Mouse (Mus musculus) neural tube, embryonic 14.5 days (tissue): ENCODE data around the gene Ncapd3. TPM values are rescaled to one million over a fixed set of nuclear protein-coding genes. Genes with fewer than 3 reads are reported as not detected.
A peak's percentile ranks its signal among the peaks of the same experiment; 100 is the strongest.

ENCODE experiments used
- ATAC-seq: fragments of 200-750 bp; cut with Nextera tagmentation; 2 replicates; pipeline ENCODE4 v1.8.0; 2017; ENCODE audit warnings: low read depth, mild to moderate bottlenecking, moderate TSS enrichment, moderate library complexity
- H3K27ac ChIP-seq: fragments of 300-500 bp; sonication (generic); 2 replicates; pipeline ENCODE4 v1.5.1; 2014; ENCODE audit warnings: low read depth, mild to moderate bottlenecking, control low read depth, low read length, moderate library complexity, mixed read lengths
- H3K27me3 ChIP-seq: fragments of 300-500 bp; sonication (generic); 2 replicates; pipeline ENCODE4 v1.6.1; 2014; ENCODE audit warnings: low read length; ENCODE audit not compliant: control insufficient read depth, insufficient read depth
- H3K36me3 ChIP-seq: fragments of 300-500 bp; sonication (generic); 2 replicates; pipeline ENCODE4 v1.6.1; 2014; ENCODE audit warnings: low read length, mixed read lengths; ENCODE audit not compliant: control insufficient read depth, insufficient read depth
- H3K4me1 ChIP-seq: fragments of 300-500 bp; sonication (generic); 2 replicates; pipeline ENCODE4 v1.6.1; 2014; ENCODE audit warnings: low read length; ENCODE audit not compliant: control insufficient read depth, insufficient read depth
- H3K4me2 ChIP-seq: fragments of 300-500 bp; sonication (generic); 2 replicates; pipeline ENCODE4 v1.6.1; 2014; ENCODE audit warnings: mild to moderate bottlenecking, low read depth, low read length, control low read depth
- H3K4me3 ChIP-seq: fragments of 300-500 bp; sonication (generic); 2 replicates; pipeline ENCODE4 v1.5.1; 2014; ENCODE audit warnings: low read depth, low read length, control low read depth, mixed read lengths
- H3K9ac ChIP-seq: fragments of 300-500 bp; sonication (generic); replicated peaks from 2 replicates; pipeline ENCODE4 v1.6.1; 2014; ENCODE audit warnings: low read depth, mild to moderate bottlenecking, control low read depth, low read length, mixed read lengths
- H3K9me3 ChIP-seq: fragments of 300-500 bp; sonication (generic); 2 replicates; pipeline ENCODE4 v1.6.1; 2016; ENCODE audit warnings: low read length; ENCODE audit not compliant: control insufficient read depth
- WGBS: fragments of 180-500 bp; shearing (Covaris S2); extraction: QIAGEN DNeasy Blood & Tissue Kit; methylation state at CpG from one replicate; pipeline ENCODE4 v1.1.7; 2014; 5-methylcytosine and 5-hydroxymethylcytosine counted together
- polyA plus RNA-seq: library from polyadenylated mRNA; unstranded; fragments of >200 nt; fragmentation: Nextera tagmentation; extraction: Ambion mirVana; gene quantifications from 2 replicates; pipeline ENCODE4 v1.2.1, GENCODE M21; 2014

Gene Ncapd3
- polyA plus RNA-seq, 1 experiment from 2014 or later = 16.7 TPM

- no peaks in the 10 kb centered on the region for H3K9me3 ChIP-seq
- H3K4me3 ChIP-seq = no peak overlapping the region
- H3K36me3 ChIP-seq = peaks cover 42% of the 10 kb centered on the region
- H3K9ac ChIP-seq = no peak overlapping the region
- ATAC-seq = no peak
- no peaks in the 10 kb centered on the region for H3K4me1 ChIP-seq
- no peaks in the 10 kb centered on the region for H3K27me3 ChIP-seq
- H3K4me2 ChIP-seq = no peak overlapping the region
- WGBS = 96% methylated on average over 6 of the region's 6 CpGs
- no peak overlapping the region for H3K27ac ChIP-seq
Measured at GRCm38 (mm10) chr9:27101466-27101865, 71.5 kb downstream of the Ncapd3 start.

- H3K9ac ChIP-seq = no peak overlapping the region
- WGBS = 37% methylated on average over 1 of the region's 1 CpGs
Measured at GRCm38 (mm10) chr9:27106081-27106480, 76.1 kb downstream of the Ncapd3 start.

GRCm38 (mm10) chr9:27108451-27108850 lies 78.5 kb downstream of the Ncapd3 start:
- no peaks in the 10 kb centered on the region for H3K9me3 ChIP-seq
- no peak overlapping the region for H3K27ac ChIP-seq
- H3K36me3 ChIP-seq = no peaks in the 10 kb centered on the region; the same call in 1 of the 2 replicates
- no peak overlapping the region for H3K4me2 ChIP-seq
- no peak overlapping the region for H3K4me3 ChIP-seq
- H3K9ac ChIP-seq = no peak overlapping the region
- 87% methylated on average over 4 of the region's 4 CpGs for WGBS
- peaks cover 10% of the 10 kb centered on the region for H3K4me1 ChIP-seq
- no peaks in the 10 kb centered on the region for H3K27me3 ChIP-seq
- ATAC-seq = no peak

More at GRCm38 (mm10) chr9:27106081-27106480, 76.1 kb downstream of the Ncapd3 start:
- H3K27ac ChIP-seq = no peak overlapping the region
- H3K4me3 ChIP-seq = no peak overlapping the region
- H3K36me3 ChIP-seq = peaks cover 20% of the 10 kb centered on the region
- ATAC-seq = peak; percentile 35; the same call in 1 of the 2 replicates
- H3K4me1 ChIP-seq = peaks cover 8% of the 10 kb centered on the region
- no peak overlapping the region for H3K4me2 ChIP-seq
- H3K27me3 ChIP-seq = no peaks in the 10 kb centered on the region
- no peaks in the 10 kb centered on the region for H3K9me3 ChIP-seq

GRCm38 (mm10) chr9:27109533-27110514 lies 79.8 kb downstream of the Ncapd3 start:
- Histone ChIP-seq H3K9ac (no peak overlapping the region), H3K27me3 (no peaks in the 10 kb centered on the region), H3K9me3 (no peaks in the 10 kb centered on the region), H3K4me1 (peaks cover 10% of the 10 kb centered on the region), H3K36me3 (no peaks in the 10 kb centered on the region; the same call in 1 of the 2 replicates), H3K27ac (no peak overlapping the region), H3K4me2 (no peak overlapping the region), H3K4me3 (no peak overlapping the region)
- ATAC-seq = no peak
- 68% methylated on average over 22 of the region's 22 CpGs for WGBS

- H3K27ac ChIP-seq = no peak overlapping the region
Measured at GRCm38 (mm10) chr9:27110681-27111080, 80.7 kb downstream of the Ncapd3 start.

GRCm38 (mm10) chr9:27111756-27112155 lies 81.8 kb downstream of the Ncapd3 start:
- no peak overlapping the region for H3K9ac ChIP-seq
- no peak for ATAC-seq
- 90% methylated on average over 3 of the region's 3 CpGs for WGBS
- H3K27me3 ChIP-seq = no peaks in the 10 kb centered on the region
- no peak overlapping the region for H3K27ac ChIP-seq
- H3K4me1 ChIP-seq = peaks cover 10% of the 10 kb centered on the region
- H3K36me3 ChIP-seq = no peaks in the 10 kb centered on the region
- no peaks in the 10 kb centered on the region for H3K9me3 ChIP-seq
- H3K4me3 ChIP-seq = no peak overlapping the region
- no peak overlapping the region for H3K4me2 ChIP-seq

More at GRCm38 (mm10) chr9:27110681-27111080, 80.7 kb downstream of the Ncapd3 start:
- no peaks in the 10 kb centered on the region for H3K27me3 ChIP-seq
- no peaks in the 10 kb centered on the region for H3K36me3 ChIP-seq
- no peak for ATAC-seq
- no peaks in the 10 kb centered on the region for H3K9me3 ChIP-seq
- H3K4me2 ChIP-seq = no peak overlapping the region
- H3K4me1 ChIP-seq = peaks cover 10% of the 10 kb centered on the region
- no peak overlapping the region for H3K4me3 ChIP-seq
- 55% methylated on average over 5 of the region's 5 CpGs for WGBS
- no peak overlapping the region for H3K9ac ChIP-seq

GRCm38 (mm10) chr9:27121254-27121653 lies 91.3 kb downstream of the Ncapd3 start:
- Histone ChIP-seq H3K9ac (no peak overlapping the region), H3K36me3 (no peaks in the 10 kb centered on the region), H3K4me1 (peaks cover 14% of the 10 kb centered on the region; the same call in 1 of the 2 replicates), H3K9me3 (no peaks in the 10 kb centered on the region), H3K27me3 (no peaks in the 10 kb centered on the region), H3K27ac (no peak overlapping the region), H3K4me3 (no peak overlapping the region), H3K4me2 (no peak overlapping the region)
- WGBS = 83% methylated on average over 9 of the region's 9 CpGs
- no peak for ATAC-seq

- no peak overlapping the region for H3K4me3 ChIP-seq
- no peak overlapping the region for H3K4me2 ChIP-seq
- no peaks in the 10 kb centered on the region for H3K36me3 ChIP-seq
- H3K9ac ChIP-seq = no peak overlapping the region
- no peaks in the 10 kb centered on the region for H3K9me3 ChIP-seq
- WGBS = 91% methylated on average over 4 of the region's 4 CpGs
- no peak for ATAC-seq
- H3K4me1 ChIP-seq = peaks cover 14% of the 10 kb centered on the region; the same call in 1 of the 2 replicates
- H3K27me3 ChIP-seq = no peaks in the 10 kb centered on the region
- no peak overlapping the region for H3K27ac ChIP-seq
Measured at GRCm38 (mm10) chr9:27122076-27122475, 92.1 kb downstream of the Ncapd3 start.

GRCm38 (mm10) chr9:27122963-27123362 lies 93.0 kb downstream of the Ncapd3 start:
- ATAC-seq = peak; percentile 36; the same call in 1 of the 2 replicates
- Histone ChIP-seq H3K27ac (no peak overlapping the region; the same call in 1 of the 2 replicates), H3K27me3 (no peaks in the 10 kb centered on the region), H3K9ac (no peak overlapping the region), H3K4me2 (no peak overlapping the region), H3K4me1 (peaks cover 14% of the 10 kb centered on the region; the same call in 1 of the 2 replicates), H3K36me3 (no peaks in the 10 kb centered on the region), H3K4me3 (no peak overlapping the region), H3K9me3 (no peaks in the 10 kb centered on the region)
- WGBS = 50% methylated on average over 4 of the region's 4 CpGs
